Mouse (Mus musculus): ENCODE results near the gene Ccr8.

Ccr8 gene

DNA sequence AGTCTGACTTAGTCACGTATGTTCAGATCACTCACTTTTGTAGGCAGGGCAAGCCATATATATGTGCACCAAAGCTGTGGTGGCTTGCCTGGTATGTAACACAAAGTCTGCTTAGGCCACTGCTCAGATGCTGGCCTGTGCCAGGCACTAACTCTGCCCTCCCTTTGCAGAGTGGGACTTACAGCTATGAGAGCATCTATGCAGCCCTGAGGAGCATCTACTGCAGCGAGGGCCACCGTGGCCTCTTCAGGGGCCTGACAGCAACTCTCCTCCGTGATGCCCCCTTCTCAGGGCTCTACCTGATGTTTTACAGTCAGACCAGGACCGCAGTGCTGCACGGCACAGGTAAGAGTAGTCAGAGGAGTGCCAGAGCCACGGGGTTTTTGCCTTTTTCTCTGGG, 28.6 kb downstream of the Ccr8 start:
- in situ Hi-C loops (cut with MboI; ENCODE audit: unreplicated experiment in 2 of 2) = loop anchor here (10.0 kb wide), 2 partner anchors 454 to 464 kb away; partner anchors contain the start of gene Rpl14 (in 1 of the 2)

DNA sequence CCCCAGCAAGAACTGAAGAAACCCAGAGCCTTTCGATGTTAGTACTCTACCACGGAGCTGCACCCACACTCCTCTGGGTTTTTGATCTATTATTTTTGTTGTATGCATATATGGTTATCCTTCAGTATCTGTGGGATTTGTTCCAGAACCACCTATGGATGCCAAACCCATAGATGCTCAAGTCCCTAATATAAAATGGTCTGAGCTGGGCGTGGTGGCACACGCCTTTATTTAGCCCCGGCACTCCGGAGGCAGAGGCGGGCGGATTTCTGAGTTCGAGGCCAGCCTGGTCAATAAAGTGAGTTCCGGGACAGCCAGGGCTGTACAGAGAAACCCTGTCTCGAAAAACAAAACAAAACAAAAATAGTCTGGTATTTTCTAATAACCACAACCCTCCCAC, 35.0 kb downstream of the Ccr8 start:
- in situ Hi-C loops (cut with MboI; ENCODE audit: unreplicated experiment in 2 of 2) = loop anchor here (10.0 to 25.0 kb wide), 3 partner anchors 448 to 810 kb away; partner anchors contain the start of genes Ctnnb1 (in 1 of the 2) and Rpl14 (in 1 of the 2)

DNA sequence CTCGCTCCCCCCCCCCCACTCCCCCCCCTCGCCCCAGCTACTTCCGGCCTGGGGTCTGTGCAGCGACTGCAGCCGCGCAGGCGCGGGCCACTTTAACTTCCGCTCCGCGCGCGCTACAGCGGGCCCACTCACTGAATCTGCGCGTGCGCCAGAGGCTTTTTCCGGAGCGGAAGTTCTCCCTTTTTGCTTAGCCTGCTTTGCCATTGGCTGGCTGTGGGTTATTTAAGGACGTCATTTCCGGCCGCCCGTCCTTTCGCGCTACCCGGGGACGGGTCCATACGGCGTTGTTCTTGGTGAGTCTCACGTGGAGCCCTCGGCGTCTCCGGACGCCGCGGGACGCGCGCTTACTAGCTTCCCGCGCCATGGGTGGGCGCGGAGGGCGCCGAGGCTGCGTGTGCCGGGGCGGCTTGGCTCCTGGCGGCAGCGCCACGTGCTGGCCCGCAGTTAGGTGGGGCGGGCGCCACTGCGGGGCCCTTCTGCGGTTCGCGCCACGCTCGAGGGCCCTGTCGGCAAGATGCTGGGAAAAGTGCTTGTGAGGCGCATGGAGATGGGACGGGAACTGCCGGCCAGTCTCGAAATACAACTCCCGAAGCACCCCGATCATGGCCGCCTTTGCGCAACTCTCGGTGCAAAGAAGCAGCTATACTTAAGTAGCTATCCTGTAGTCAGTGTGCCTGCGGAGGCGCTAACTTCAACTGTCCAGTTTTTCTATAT, 35.8 kb downstream of the Ccr8 start, which contains the start of gene Rpsa:
Rpsa (plus strand) TSS at position 152 of the 714 bp plus-strand sequence.
- in situ Hi-C loops (cut with MboI; ENCODE audit: unreplicated experiment in 2 of 2) = loop anchor here (10.0 to 25.0 kb wide), 3 partner anchors 447 to 810 kb away; partner anchors contain the start of genes Ctnnb1 (in 1 of the 2) and Rpl14 (in 1 of the 2)

DNA sequence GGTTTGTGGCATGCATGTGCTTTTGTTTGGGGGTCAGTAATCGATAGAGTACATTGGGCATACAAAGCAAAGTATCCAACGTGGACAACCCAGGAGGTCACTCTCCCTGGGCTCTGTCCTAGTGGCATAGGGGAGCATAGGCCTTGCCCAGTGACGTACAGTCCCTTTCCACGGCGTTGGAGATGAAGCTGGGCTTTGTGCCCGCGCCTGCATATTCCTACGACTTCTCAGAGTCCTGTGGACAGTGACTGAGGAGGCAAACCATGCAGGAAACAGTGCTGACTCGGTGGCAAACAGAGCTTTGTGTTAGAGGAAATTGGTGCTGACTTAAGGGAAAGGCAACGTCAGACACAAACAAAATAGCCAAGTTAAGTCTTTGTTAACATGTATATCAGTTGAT, 37.4 kb downstream of the Ccr8 start:
- in situ Hi-C loops (cut with MboI; ENCODE audit: unreplicated experiment in 2 of 2) = loop anchor here (10.0 to 25.0 kb wide), 3 partner anchors 446 to 808 kb away; partner anchors contain the start of genes Ctnnb1 (in 1 of the 2) and Rpl14 (in 1 of the 2)

DNA sequence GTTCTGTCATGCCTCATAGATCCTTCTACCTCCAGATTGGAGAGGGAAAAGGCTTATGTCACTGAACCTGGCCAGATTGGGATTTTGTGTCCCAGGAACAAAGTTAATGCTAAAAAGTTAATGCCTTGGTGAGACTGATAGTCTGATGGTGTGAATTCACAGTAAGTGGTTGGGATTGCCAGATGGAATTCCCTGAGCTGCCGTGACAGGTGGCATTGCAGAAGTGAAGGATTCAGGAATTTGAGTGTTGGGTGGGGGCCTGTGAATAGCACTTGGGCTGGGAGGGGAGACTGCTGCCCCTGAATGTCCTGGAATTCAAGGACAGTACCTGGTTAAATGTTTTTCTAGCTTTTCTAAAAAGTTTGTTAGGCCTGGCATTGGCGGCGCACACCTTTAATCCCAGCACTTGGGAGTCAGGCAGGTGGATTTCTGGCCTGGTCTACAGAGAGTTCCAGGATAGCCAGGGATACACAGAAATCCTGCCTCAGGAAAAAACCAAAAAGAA, 39.9 kb downstream of the Ccr8 start:
- in situ Hi-C loops (cut with MboI; ENCODE audit: unreplicated experiment in 2 of 2) = loop anchor here (10.0 to 25.0 kb wide), 2 partner anchors 363 to 805 kb away; partner anchors contain the start of genes Ctnnb1 (in 1 of the 2) and Eif1b (in 1 of the 2)

DNA sequence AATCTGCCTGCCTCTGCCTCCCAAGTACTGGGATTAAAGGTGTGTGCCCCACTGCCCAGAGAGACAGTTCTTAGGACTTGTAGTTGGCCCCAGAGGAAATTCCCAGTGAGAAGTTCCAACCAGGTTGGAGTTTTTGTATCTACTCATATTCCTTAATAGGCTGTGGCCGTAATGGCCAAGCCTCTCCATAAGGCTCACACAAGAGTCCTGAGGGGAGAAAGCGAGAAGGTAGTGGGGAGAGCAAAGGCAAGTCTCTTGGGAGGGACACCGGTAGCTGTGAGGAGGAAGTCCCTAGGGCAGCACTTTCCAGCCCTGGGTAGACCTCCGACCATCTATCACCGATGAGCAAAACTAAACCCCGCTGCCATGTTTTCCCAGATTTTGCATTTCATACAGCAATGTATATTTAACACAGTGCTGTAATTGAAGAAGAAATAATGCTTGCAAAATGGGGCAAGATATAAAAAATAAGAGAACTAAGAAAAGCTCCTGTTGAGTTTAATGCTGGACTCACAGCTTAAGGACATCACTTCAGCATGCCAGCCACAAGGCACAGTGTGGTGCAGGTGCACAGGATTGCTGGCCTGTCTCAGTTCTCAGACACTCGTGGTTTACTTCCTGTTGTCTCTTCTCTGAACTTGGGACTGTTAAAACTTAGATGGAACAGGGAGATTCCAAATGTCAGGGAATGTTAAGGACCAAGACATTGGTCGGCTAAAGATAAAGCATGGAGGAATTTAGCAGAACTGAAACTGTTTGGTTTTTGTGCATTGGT, 41.3 kb downstream of the Ccr8 start:
- in situ Hi-C loops (cut with MboI; ENCODE audit: unreplicated experiment in 2 of 2) = loop anchor here (10.0 to 25.0 kb wide), 2 partner anchors 362 to 804 kb away; partner anchors contain the start of genes Ctnnb1 (in 1 of the 2) and Eif1b (in 1 of the 2)

DNA sequence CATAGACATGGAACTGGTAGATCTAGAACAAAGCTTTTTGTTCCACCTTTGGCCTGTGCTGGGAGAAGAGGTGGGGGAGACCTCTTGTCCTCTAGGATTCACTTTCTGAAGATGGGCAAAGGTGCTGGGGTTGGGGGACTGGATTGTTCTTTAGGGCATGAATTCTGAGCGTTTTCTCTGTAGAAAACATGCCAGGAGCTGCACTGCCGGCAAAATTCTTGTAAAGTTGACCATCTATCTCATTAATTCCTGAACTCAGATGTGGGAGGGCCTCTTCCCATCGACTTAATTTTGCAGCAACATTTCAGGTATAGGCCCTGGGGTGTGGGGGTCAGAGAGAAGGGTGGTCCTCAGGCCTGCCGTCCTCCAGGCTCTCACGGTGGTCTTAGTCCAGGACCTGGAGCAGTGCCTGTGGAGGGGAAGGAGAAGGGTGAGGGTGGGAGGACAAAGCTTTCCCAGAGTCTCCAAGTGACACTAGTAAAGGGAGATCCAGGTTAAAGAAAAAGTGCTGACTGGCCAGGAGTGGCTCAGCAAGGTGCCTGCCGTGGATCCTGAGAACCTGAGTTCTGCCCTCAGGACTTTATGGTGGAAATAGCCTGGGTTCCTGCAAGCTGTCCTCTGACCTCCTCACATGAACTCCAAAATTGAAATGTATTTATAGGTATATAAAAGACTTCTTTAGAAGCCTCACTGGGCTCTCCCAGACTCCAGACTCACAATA, 42.0 kb downstream of the Ccr8 start:
- in situ Hi-C loops (cut with MboI; ENCODE audit: unreplicated experiment in 2 of 2) = loop anchor here (10.0 to 25.0 kb wide), 2 partner anchors 361 to 803 kb away; partner anchors contain the start of genes Ctnnb1 (in 1 of the 2) and Eif1b (in 1 of the 2)

DNA sequence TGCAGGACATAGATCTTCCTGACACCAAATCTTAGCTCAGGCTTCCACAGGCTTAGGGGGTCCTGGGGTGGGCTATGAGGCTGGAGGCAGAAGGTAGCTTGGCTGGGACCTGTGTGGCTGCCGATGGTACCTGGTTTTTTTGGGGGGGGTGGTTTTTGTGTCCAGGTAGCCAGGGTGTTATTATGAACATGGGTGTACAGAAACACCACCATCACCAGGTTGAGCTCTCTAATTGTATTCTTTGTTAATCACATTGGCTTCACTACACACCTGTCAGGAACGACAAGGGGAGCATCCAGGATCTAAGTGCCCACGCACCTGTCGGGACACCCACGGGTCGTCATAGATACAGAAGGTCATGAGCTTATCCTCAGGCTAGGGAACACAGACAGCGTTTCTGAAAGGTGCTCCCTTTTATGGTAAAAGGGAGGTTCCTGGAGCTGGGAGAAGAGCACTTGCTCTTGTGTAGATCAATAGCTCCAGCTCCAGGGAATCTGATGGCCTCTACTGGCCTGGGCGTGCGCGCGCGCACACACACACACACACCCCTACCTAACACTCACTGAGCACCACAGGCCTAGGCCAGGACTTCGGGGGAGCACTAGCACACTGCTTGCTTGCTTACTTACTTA, 42.7 kb downstream of the Ccr8 start:
- in situ Hi-C loops (cut with MboI; ENCODE audit: unreplicated experiment in 2 of 2) = loop anchor here (10.0 to 25.0 kb wide), 2 partner anchors 360 to 803 kb away; partner anchors contain the start of genes Ctnnb1 (in 1 of the 2) and Eif1b (in 1 of the 2)

DNA sequence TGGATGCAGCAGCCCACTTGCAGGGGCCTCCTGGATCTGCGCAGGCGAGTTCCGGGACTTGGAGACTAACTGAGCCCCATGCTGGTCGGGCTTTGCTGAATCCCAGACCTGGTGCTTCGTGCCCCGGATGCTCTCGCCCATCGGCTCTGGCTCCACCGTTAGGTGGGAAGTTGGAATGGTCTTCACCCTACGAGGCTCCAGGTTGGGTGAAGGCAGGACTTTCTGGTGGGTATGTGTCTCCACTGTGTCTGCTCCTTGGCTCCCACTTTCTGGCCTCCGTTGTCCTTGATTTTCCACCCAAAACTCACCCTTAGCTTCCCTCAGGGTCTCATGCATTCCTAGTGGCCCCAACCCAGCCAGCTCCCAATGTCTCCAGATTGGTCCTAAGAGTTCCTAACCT, 43.5 kb downstream of the Ccr8 start:
- in situ Hi-C loops (cut with MboI; ENCODE audit: unreplicated experiment in 2 of 2) = loop anchor here (10.0 to 25.0 kb wide), 2 partner anchors 359 to 802 kb away; partner anchors contain the start of genes Ctnnb1 (in 1 of the 2) and Eif1b (in 1 of the 2)

DNA sequence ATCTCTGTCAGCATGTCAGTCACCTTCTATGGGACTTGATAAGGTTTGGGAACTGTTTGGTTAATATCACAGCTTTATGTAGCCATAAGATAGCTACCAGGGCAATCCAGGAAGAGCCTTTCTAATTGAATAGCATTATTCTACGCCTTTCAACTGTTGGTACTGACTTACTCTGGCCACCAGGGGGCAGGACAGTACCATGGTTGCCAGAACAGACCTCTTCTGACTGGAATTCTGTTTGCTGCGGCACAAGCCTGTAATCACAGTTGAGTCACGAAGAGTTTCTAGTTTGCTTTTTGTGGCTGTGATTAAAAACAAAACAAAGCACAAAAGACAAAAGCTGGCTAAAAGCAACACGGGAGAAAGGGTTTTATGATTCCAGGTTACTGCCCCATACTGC, 48.7 kb downstream of the Ccr8 start:
- in situ Hi-C loops (cut with MboI; ENCODE audit: unreplicated experiment in 2 of 2) = loop anchor here in 1 of 2 experiments (10.0 to 25.0 kb wide), 2 partner anchors 284 to 797 kb away; partner anchors contain the start of gene Ctnnb1

DNA sequence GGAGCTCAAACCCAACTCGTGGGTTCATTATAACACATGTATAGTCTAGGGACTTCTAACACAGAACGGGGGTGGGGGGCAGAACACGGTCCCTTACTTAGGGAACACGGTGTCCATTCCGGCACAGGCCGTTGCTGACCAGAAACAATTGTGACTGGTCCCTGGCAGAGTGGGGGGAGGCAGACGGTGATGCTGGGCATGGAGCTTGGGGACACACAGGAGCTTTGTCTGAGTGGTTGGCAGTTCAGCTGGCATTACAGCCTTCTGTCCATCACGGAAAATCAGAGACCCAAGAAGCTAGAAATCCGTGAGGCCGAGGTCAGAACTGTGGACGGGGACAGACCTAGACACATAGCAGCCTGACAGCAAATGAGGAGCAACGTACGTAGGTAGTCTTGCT, 52.6 kb downstream of the Ccr8 start:
- in situ Hi-C loops (cut with MboI; ENCODE audit: unreplicated experiment in 2 of 2) = loop anchor here in 1 of 2 experiments (10.0 to 25.0 kb wide), 2 partner anchors 280 to 793 kb away; partner anchors contain the start of gene Ctnnb1

Data from v-Abl transformed pro-B cells (cell line).